Mouse (Mus musculus) left cerebral cortex, adult 18-20 months (tissue): Measurements from ENCODE around the gene St3gal2. TPM values are rescaled to one million over a fixed set of nuclear protein-coding genes. Genes with fewer than 3 reads are reported as not detected.
"Not testable (repeated sequence)": the region's sequence is repeated elsewhere in the genome, so short reads cannot be mapped to it uniquely, and the experiment has no call there.

ENCODE experiments used
- DNase-seq, 2 experiments: peaks; one replicate each; pipeline ENCODE4 v3.0.0; 2021 to 2022; ENCODE audit warnings: low spot score in 2 of 2, mixed read lengths in 1 of 2
- microRNA-seq, 2 experiments: library from miRNA; unstranded; fragments of <30 nt; microRNA quantifications; one replicate each; pipeline ENCODE4 v1.2.0; 2021
- total RNA-seq, 2 experiments: library from RNA; stranded (reverse); gene quantifications; 2 replicates each; pipeline ENCODE4 v1.2.3; 2021

The St3gal2 gene
- total RNA-seq, 2 experiments from 2014 or later: 94.4 to 96.8 TPM

- no peak for DNase-seq
These were observed 68.4 kb downstream of the St3gal2 start for GRCm38 (mm10) chr8:110987805-110988744.

GRCm38 (mm10) chr8:110990017-110990416 is 70.3 kb downstream of the St3gal2 start:
- no peak for DNase-seq

GRCm38 (mm10) chr8:110996641-110997430 is 77.1 kb downstream of the St3gal2 start:
- no peak for DNase-seq

- DNase-seq: peak; percentile 92 to 94
These were observed 78.1 kb downstream of the St3gal2 start, which contains the start of gene Ddx19a for GRCm38 (mm10) chr8:110997547-110998531. TSS of gene Ddx19a (minus strand) at chr8:110997800.

- DNase-seq: not testable (repeated sequence)
These were observed 90.7 kb downstream of the St3gal2 start for GRCm38 (mm10) chr8:111010230-111010991.

Small RNA genes within 50 kb of the gene (microRNA-seq; reads per million reads assigned to microRNA genes)
- 0 to 0.50 reads per million in 2 experiments for gene Mir3473d

Other genes starting within 250 kb of the St3gal2 start
- gene Mtss1l, start 198.4 kb upstream of the St3gal2 start, total RNA-seq: 100 to 1,000 TPM; 208 to 219 TPM
- gene Il34, start 114.0 kb upstream of the St3gal2 start, total RNA-seq: 100 to 1,000 TPM; 102 to 106 TPM
- gene Cog4, start 73.3 kb upstream of the St3gal2 start, total RNA-seq: 10 to 100 TPM; 54.3 to 58.6 TPM
- 10 to 100 TPM; 61.7 to 63.8 TPM for gene Sf3b3, start 73.1 kb upstream of the St3gal2 start, total RNA-seq
- 10 to 100 TPM; 18.8 to 18.9 TPM for gene Fuk, start 17.4 kb upstream of the St3gal2 start, total RNA-seq
- gene Ddx19a, start 77.9 kb downstream of the St3gal2 start, total RNA-seq: 10 to 100 TPM; 25.9 to 28.7 TPM
- gene Ddx19b, start 111.8 kb downstream of the St3gal2 start, total RNA-seq: 10 to 100 TPM; 21.2 to 22.5 TPM
- gene Aars, start 113.2 kb downstream of the St3gal2 start, total RNA-seq: 100 to 1,000 TPM in 1 of 2 experiments, 10 to 100 TPM in 1; 94.0 to 102 TPM
- not detected for gene Exosc6, start 136.4 kb downstream of the St3gal2 start, total RNA-seq
- 1 to 10 TPM; 3.6 to 5.5 TPM for gene Clec18a, start 172.5 kb downstream of the St3gal2 start, total RNA-seq
- gene Pdpr, start 174.7 kb downstream of the St3gal2 start, total RNA-seq: 10 to 100 TPM; 28.0 to 29.3 TPM